Mouse (Mus musculus): Measurements from ENCODE around the gene Cyp27a1. TPM values are rescaled to one million over a fixed set of nuclear protein-coding genes. Genes with fewer than 3 reads are reported as not detected.

Cyp27a1 gene
- total RNA-seq, 2 experiments from 2014 or later = 1.5 to 2.8 TPM

DNA sequence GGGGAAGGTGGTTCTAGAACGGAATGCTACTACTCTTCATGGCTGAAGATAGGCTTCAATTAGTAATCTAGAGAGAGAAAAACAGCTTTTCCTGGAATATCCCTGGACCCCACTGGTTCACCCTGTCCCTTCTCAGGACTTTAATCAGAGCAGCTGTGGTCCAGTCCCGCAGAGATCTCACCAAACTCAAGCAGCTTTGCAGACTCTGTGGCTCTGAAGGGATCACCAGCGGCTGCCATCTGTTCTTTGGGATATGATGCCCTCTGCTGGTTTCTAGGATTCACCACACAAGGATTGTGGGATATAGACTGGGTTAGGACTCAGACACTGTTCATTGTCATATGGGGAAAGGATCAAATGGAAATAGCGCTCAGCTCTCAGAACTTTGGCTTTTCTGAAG is 46.4 kb downstream of the Cyp27a1 start:
- intact Hi-C loops (cut with DNase I) = no loop called here
- peak; percentile 70 to 73 for DNase-seq (ENCODE audit: low spot score in 2 of 2)

DNA sequence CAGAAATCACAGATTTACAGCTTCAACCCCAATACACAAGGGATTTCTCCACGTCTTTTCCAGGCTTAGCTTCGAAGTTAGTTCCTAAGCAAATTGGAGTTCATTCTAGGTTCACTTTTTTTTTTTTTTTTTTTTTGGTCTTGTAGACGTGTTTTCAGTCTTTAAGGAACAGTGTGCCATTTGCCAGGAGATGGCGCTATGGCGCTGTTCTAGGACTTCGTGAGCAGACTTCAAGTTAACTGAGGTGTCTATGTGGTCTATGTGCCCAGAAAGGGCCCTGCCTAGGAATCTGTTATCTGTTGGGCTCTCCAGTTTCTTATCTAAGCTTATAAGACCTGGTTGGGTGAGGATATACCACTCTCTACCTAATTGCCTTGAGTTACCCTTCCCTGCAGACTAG is 49.7 kb downstream of the Cyp27a1 start:
- peak; percentile 84 to 87 for DNase-seq (ENCODE audit: low spot score in 2 of 2)
- intact Hi-C loops (cut with DNase I) = no loop called here

DNA sequence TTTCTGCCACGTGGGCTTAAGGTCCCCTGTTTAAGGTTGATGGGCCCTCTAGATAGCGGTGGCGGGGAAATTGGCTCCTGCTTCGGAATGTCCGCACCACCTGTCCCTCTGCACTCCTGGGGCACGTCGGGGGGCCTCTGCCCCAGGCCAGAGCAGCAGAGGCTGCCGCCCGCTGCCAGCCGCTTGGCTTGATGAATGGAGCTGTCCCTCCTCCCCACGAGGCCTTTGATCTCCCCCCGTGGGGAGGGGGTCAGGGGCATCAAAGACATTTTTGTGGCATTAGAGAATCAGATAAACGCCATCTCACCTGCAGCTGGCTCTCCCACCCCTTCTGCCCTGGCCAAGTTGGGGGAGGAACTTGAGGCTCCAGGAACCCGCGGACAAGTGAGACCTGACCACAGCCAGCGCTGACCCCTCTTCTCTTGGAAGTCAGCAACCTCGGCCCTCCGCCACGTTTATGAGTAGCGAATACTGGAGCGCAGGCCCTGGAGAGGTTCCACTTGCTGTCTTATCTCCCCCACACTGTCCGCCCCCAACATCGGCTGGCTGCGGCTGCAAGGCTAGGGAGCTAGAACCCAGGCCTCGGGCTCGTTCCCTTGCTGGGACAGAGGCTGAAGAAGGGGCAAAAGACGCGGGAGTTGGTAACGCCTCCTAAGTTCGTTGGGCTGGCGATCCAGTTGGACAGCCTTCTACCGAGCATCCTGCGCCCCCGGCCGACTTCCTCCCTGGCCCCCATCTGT is 57.5 kb downstream of the Cyp27a1 start:
- intact Hi-C loops (cut with DNase I) = no loop called here
- DNase-seq (ENCODE audit: low spot score in 2 of 2) = no peak

DNA sequence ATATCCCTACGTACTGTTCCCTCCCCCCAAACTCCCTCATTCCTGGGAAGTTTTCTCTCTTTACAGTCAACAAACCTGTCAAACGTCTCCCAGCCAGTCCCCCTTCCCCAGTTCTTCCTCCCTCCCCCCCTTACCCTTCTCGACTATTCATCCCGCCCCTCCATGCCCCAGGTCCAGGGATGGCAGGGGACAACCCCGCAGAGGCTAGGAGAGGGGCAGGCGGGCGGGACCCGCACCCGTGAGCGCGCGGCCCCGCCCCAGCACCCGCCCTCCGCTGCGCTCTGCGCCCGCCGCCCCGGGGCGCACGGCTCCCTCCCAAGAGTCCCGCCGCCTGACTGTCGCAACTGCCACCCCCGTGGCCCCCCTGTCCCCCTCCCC is 58.1 kb downstream of the Cyp27a1 start:
- intact Hi-C loops (cut with DNase I) = no loop called here

DNA sequence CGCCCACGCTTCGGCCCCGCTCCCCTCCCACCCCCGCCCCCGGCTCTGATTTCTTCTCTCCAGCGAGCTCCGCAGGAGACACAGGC is 58.3 kb downstream of the Cyp27a1 start, which contains the start of gene Wnt6:
TSS of gene Wnt6 (plus strand) at position 48 of the 86 bp plus-strand sequence.
- no peak for DNase-seq (ENCODE audit: low spot score in 2 of 2)
- intact Hi-C loops (cut with DNase I) = no loop called here

More for the DNA sequence above, 58.1 kb downstream of the Cyp27a1 start:
- no peak for DNase-seq (ENCODE audit: low spot score in 2 of 2)

DNA sequence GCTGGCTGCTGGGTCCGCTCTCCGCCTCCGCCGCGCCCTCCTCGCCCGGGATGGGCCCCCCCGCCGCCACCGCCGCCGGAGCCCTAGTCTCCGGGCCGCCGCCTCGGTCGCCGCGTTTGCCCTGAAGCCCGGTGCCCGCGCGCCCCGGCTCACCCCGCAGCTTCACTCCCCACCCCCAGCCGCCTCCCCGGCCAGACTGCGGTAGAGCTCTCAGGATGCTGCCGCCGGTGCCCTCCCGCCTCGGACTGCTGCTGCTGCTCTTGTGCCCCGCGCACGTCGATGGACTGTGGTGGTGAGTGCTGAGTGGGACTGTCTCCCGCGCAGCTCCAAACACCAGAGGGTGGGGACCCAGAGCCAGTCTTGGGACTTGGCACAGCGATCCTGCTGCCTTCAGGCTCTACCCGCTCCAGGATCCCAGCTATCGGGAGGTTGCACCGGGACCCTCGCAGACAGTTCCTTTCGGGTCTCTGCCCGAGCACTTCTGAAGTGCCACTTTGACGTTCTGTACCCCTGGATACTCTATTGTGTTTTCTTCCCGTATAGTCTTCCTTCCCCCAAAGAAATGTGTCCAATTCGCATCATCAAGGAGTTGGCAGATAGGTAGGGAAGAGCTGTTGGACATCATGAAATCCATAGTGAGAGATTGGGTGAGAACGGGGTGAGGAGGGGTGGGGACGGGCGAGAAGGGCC is 58.7 kb downstream of the Cyp27a1 start:
- DNase-seq (ENCODE audit: low spot score in 2 of 2) = no peak
- intact Hi-C loops (cut with DNase I) = no loop called here

DNA sequence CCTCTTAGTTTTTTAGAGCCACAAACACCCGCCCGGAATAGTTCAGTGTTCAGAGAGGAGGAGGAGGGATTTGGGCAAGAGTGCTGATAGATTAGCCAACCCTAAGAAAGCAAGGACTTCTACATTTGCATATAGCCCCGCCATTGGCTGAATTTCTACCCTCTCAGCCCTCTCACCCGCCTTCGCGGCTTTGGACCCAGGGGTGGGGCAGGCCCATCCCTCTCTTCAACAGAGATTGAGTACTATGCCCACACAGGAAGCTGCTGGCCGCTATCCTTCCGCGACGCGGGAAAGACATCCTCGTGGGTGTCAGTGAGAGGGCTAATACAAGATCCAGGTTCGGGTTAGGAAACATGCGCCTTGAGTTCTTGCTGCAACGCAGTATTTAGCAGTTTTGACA is 59.8 kb downstream of the Cyp27a1 start:
- peak; percentile 46 to 62 for DNase-seq (ENCODE audit: low spot score in 2 of 2)

DNA sequence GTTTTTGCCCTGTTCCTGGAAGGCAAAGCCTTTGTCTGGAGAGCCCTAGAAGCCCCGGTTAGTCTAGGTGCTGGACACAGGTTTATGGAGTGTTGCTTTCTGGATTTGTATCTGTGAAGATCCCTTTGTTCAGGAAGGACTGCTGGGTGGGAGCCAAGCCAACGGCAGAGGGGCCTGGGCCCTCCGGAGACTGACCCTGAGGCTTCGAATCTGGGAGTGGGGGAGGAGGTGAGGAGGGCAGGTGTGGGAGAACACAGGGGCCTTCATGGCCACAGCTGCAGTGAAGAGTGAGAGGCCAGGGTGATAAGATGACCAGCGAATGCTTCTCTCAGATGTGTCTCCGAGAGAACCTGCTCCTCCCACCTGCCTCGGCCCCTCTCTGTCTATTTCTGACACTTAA is 60.7 kb downstream of the Cyp27a1 start:
- intact Hi-C loops (cut with DNase I) = no loop called here
- DNase-seq (ENCODE audit: low spot score in 2 of 2) = no peak

More for the DNA sequence above, 59.8 kb downstream of the Cyp27a1 start:
- intact Hi-C loops (cut with DNase I) = no loop called here

DNA sequence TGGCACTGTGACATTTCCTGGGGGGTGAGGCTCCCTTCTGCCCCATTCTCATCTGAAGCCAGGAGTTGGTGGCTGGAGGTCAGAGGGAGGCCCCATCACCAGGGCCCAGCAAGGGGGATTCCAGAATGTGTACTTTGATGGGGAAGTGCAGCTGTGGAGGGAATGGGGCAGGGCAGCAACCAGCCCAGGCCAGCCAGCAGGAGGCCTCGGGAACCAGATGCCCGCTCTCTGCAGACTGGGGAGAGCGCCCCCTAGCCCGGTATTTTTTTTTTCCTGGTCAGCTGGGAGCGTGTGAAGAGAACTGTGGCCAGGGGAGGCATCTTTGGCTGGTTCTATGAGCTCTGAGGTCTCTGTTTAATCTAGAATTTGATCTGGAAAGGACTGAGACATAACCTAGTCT is 62.4 kb downstream of the Cyp27a1 start:
- no peak for DNase-seq (ENCODE audit: low spot score in 2 of 2)
- intact Hi-C loops (cut with DNase I) = no loop called here

DNA sequence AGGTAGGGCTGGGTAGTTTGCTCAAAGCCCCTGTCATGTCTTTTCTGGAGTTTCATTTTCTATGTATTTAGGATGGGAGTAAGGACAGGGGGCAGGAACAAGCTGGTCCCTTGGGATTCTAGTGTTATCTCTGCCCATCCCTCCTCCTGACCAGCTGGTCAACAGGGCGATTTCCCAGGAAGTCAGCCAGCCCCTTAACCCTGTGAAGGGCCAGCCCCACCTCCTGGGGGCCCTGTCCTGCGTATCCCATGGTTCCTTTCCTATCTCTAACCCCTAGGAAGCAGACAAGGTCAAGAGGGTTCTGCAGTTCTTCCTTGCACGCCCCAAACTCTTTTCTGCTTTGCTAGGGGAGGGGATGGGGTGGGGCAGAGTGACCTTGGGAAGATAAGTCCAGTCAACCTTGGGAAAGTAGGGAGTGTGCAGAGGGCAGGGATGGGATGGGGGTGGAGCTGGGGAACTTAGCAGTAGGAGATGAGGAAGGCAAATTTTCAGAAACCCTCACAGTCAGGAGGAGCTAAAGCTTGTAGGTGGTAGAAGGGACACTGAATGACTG is 65.6 kb downstream of the Cyp27a1 start:
- DNase-seq (ENCODE audit: low spot score in 2 of 2) = no peak
- intact Hi-C loops (cut with DNase I) = no loop called here

DNA sequence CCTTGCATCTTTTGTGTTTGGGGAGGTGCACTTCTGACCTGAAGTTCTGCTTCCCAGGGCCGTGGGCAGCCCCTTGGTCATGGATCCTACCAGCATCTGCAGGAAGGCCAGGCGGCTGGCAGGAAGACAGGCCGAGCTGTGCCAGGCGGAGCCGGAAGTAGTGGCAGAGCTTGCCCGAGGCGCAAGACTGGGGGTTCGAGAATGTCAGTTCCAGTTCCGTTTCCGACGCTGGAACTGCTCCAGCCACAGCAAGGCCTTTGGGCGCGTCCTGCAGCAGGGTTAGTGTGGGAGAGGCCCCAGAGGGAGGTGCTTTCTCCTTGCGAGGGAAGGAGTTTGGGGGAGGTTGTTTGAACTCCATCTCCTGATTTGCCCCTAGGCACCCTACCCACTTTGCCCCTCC is 68.7 kb downstream of the Cyp27a1 start:
- intact Hi-C loops (cut with DNase I) = no loop called here
- no peak for DNase-seq (ENCODE audit: low spot score in 2 of 2)

DNA sequence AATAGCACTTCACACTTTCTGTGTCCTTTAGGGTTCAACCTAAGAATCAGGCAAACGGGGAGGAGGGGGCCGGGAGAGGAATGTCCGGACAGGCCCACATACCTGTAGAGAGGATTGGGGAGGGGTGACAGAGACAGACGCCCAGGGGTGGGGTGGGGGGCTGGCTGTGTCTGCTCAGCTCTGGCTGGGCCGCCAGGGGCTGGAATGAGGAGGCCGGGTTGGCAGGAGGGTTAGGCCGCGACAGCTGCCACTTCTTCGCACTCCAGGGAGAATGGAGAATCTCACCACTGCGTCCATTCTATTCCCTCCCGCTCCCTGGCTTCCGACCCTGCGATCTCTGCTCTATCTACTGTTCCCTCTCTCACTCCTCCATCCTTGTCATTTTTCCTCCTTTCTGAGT is 70.2 kb downstream of the Cyp27a1 start:
- intact Hi-C loops (cut with DNase I) = no loop called here
- DNase-seq (ENCODE audit: low spot score in 2 of 2) = no peak

DNA sequence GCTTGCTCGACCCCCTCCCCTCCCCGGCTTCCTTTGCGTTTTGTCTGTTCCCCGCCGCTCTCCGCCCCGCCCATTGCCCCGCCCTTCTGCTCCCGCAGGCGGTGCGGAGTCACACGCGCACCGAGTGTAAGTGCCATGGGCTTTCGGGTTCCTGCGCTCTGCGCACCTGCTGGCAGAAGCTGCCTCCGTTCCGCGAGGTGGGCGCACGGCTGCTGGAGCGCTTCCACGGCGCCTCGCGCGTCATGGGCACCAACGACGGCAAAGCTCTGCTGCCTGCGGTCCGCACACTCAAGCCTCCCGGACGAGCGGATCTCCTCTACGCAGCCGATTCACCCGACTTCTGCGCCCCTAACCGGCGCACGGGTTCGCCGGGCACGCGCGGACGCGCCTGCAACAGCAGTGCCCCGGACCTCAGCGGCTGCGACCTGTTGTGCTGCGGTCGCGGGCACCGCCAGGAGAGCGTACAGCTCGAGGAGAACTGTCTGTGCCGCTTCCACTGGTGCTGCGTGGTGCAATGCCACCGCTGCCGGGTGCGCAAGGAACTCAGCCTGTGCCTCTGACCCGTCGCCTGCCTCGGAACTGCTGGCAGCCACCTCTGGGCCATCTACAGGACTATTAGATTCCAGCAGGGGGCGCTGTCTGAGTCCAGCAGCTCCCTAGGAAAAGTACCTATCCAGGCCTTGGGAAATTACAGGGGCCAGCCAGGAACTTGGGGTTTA is 70.8 kb downstream of the Cyp27a1 start:
- DNase-seq (ENCODE audit: low spot score in 2 of 2) = peak in 1 of 2 experiments; percentile 52
- intact Hi-C loops (cut with DNase I) = no loop called here

Other genes with a start within 250 kb of the Cyp27a1 start
- gene Cnot9, start 207.5 kb upstream of the Cyp27a1 start, total RNA-seq (2021) = 10 to 100 TPM; 33.6 to 35.2 TPM
- 10 to 100 TPM; 13.6 to 14.7 TPM for gene Plcd4, start 170.7 kb upstream of the Cyp27a1 start, total RNA-seq (2021)
- gene Usp37, start 169.3 kb upstream of the Cyp27a1 start, total RNA-seq (2021) = 10 to 100 TPM; 21.1 to 23.7 TPM
- gene Zfp142, start 125.3 kb upstream of the Cyp27a1 start, total RNA-seq (2021) = 10 to 100 TPM; 24.2 to 29.0 TPM
- 10 to 100 TPM; 24.3 to 25.5 TPM for gene Bcs1l, start 125.3 kb upstream of the Cyp27a1 start, total RNA-seq (2021)
- gene Rnf25, start 112.2 kb upstream of the Cyp27a1 start, total RNA-seq (2021) = 10 to 100 TPM; 54.2 to 61.8 TPM
- gene Stk36, start 112.1 kb upstream of the Cyp27a1 start, total RNA-seq (2021) = 1 to 10 TPM; 6.3 to 6.9 TPM
- gene Ttll4, start 51.8 kb upstream of the Cyp27a1 start, total RNA-seq (2021) = 10 to 100 TPM; 21.2 to 24.9 TPM
- not detected for gene Prkag3, start 35.6 kb downstream of the Cyp27a1 start, total RNA-seq (2021)
- 1 to 10 TPM; 2.0 to 2.8 TPM for gene Wnt6, start 58.3 kb downstream of the Cyp27a1 start, total RNA-seq (2021)
- 1 to 10 TPM; 2.7 to 3.4 TPM for gene Wnt10a, start 77.9 kb downstream of the Cyp27a1 start, total RNA-seq (2021)
- 100 to 1,000 TPM; 566 to 585 TPM for gene Cdk5r2, start 141.4 kb downstream of the Cyp27a1 start, total RNA-seq (2021)
- not detected for gene Fev, start 171.8 kb downstream of the Cyp27a1 start, total RNA-seq (2021)
- gene Cryba2, start 179.6 kb downstream of the Cyp27a1 start, total RNA-seq (2021) = under 1 TPM in 1 of 2 experiments, not detected in 1; 0.51 TPM
- gene Cfap65, start 222.0 kb downstream of the Cyp27a1 start, total RNA-seq (2021) = 1 to 10 TPM; 1.9 TPM
- under 1 TPM; 0.30 to 0.33 TPM for gene Ihh, start 238.1 kb downstream of the Cyp27a1 start, total RNA-seq (2021)

All from left cerebral cortex, postnatal 14 days (tissue).